Mouse (Mus musculus) T-helper 1 cell (primary cell): ENCODE results near the gene Ndnf.

ENCODE experiments used
- in situ Hi-C: fragments of 300-600 bp; cut with MboI, MseI; formaldehyde crosslinking; loops from one replicate; pipeline ENCODE4 v1.15.1; 2025; ENCODE audit warnings: high pct_unique_total_duplicates

Ndnf gene

DNA sequence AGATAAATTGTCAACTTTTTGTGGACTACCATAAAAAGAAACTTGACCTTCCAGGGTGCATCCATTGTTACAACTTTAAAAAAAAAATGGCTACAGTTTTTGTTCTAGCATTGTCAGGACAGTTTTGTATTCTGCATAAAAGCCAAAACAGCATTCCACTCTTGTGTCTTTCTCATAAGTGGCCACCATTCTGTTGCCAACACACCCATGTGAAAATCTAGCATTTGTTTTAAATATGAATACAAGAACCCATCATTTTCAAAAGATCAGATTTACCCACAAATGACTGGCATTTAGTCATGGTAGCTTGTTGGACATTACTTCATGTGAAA is 72.4 kb downstream of the Ndnf start:
- in situ Hi-C loops = no loop called here

DNA sequence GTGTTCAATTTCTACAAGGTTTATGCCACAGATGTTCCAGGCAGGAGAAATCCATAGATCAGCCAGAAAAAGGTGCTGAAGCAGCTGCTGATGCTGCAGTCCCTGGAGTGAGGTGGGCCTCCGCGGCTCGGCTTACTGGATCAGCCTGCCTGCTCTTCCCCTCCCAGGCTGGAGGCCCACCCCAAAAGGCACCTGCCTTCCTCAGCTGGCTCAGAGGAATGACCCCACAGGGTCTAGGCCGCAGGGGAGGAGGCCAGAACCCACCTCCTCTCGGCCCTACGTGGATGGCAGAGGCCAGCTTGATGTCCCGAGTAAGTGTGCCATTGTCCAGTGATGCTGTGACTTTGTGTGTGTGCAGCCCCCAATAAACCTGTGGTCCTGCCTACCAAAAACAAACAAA is 86.8 kb downstream of the Ndnf start:
- in situ Hi-C loops = no loop called here

DNA sequence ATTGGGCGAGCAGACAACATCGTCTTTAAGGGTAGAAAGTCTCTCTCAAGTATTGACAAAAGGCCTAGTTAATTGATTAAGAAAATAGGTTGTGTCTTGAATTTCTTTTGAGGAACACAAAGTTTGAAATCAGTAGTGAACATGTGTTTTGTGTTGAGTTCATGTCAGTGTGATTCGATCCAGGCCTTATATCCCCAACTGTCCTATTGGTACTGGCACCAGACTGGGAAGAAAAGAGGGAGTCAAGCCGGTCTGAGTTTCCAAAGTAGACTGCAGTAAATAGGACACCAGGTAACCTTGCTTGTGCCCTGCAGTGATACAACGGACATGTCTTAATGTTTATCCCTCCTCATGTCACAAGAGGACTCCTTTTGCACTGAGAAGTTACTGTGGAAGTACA is 87.8 kb downstream of the Ndnf start:
- in situ Hi-C loops = no loop called here

DNA sequence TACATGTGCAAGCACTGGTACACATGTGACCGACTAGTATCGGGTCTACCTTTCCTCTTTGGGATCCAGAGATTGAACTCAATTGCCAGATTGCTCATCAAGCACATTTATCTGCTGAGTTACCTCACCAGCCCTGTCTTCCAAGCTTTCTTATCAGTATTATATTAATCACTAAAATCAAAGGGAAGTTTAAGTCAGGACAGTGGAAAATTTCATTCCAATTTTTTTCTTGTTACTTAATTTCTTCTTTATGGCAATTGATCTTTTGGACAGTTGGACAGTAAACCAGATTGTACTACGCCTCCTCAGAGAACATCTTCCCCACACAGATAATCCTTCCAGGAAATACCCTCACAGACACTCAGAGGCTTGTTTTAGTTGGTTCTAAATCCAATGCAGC is 88.7 kb downstream of the Ndnf start:
- in situ Hi-C loops = no loop called here
